Mouse (Mus musculus): ENCODE data around the gene Nudt8.
A peak's percentile ranks its signal among the peaks of the same experiment; 100 is the strongest.

- peak; percentile 63 for TF ChIP-seq CTCF (IDR thresholded peaks at IDR 0.05; ENCODE audit: low read depth)
- no peak for TF ChIP-seq EP300 (optimal IDR thresholded peaks at IDR 0.05)
Observed at GRCm38 (mm10) chr19:4037788-4038232, 37.4 kb downstream of the Nudt8 start, which contains the start of gene Gstp1.
